Mouse (Mus musculus) MEL (cell line): ENCODE results near the gene Tlcd2. TPM values are rescaled to one million over a fixed set of nuclear protein-coding genes. Genes with fewer than 3 reads are reported as not detected.

Experiments
- DNase-seq: peaks from one replicate; pipeline ENCODE4 v3.0.0; 2011; ENCODE audit warnings: low read depth, low spot score
- H3K27ac ChIP-seq: 2 replicates; pipeline ENCODE4 v1.5.1; 2012; ENCODE audit warnings: low read depth, mild to moderate bottlenecking, control low read depth, low read length, moderate library complexity; ENCODE audit not compliant: control insufficient read depth
- H3K27me3 ChIP-seq, 2 experiments: fragments of 150-350 bp in 1 of 2; sonication (generic) in 1 of 2; 2 replicates each; pipeline ENCODE4 v1.6.1; 2012; ENCODE audit warnings: low read length in 2 of 2, mild to moderate bottlenecking in 2 of 2, improper control_type of control experiment in 1 of 2, moderate library complexity in 1 of 2; ENCODE audit not compliant: insufficient read depth in 2 of 2, control insufficient read depth in 1 of 2
- H3K36me3 ChIP-seq, 2 experiments: 2 replicates each; pipeline ENCODE4 v1.6.1; 2012 to 2014; ENCODE audit warnings: low read length in 2 of 2, improper control_type of control experiment in 1 of 2, inconsistent platforms in 1 of 2, mild to moderate bottlenecking in 1 of 2; ENCODE audit not compliant: insufficient read depth in 2 of 2, control insufficient read depth in 1 of 2
- H3K4me1 ChIP-seq, 2 experiments: fragments of 150-350 bp in 1 of 2; sonication (generic) in 1 of 2; 2 replicates each; pipeline ENCODE4 v1.6.1; 2012; ENCODE audit warnings: low read length in 2 of 2, improper control_type of control experiment in 1 of 2, mild to moderate bottlenecking in 1 of 2; ENCODE audit not compliant: insufficient read depth in 2 of 2, control insufficient read depth in 1 of 2
- H3K4me3 ChIP-seq, 2 experiments: fragments of 150-350 bp in 1 of 2; sonication (generic) in 1 of 2; 2 replicates each; pipeline ENCODE4 v1.5.1; 2012; ENCODE audit warnings: low read depth in 2 of 2, low read length in 2 of 2, mild to moderate bottlenecking in 2 of 2, moderate library complexity in 2 of 2, control low read depth in 1 of 2, improper control_type of control experiment in 1 of 2; ENCODE audit not compliant: control insufficient read depth in 1 of 2, insufficient read depth in 1 of 2
- H3K79me2 ChIP-seq: 2 replicates; pipeline ENCODE4 v1.6.1; 2012; ENCODE audit warnings: mild to moderate bottlenecking, low read length, moderate library complexity; ENCODE audit not compliant: control insufficient read depth, poor library complexity, insufficient read depth
- H3K9ac ChIP-seq: 2 replicates; pipeline ENCODE4 v1.6.1; 2012; ENCODE audit warnings: low read depth, mild to moderate bottlenecking, control low read depth, low read length, moderate library complexity; ENCODE audit not compliant: control insufficient read depth, poor library complexity, severe bottlenecking
- H3K9me3 ChIP-seq: fragments of 150-350 bp; sonication (generic); replicated peaks from 2 replicates; pipeline ENCODE4 v1.6.1; 2012; ENCODE audit warnings: mild to moderate bottlenecking, low read length, improper control_type of control experiment, moderate library complexity; ENCODE audit not compliant: insufficient read depth
- BHLHE40 ChIP-seq: IDR thresholded peaks from 2 replicates; pipeline ENCODE4 v1.6.1; 2012; ENCODE audit warnings: low read depth, mild to moderate bottlenecking, inconsistent platforms, low read length, improper control_type of control experiment, borderline replicate concordance
- E2F4 ChIP-seq: IDR thresholded peaks from 2 replicates; pipeline ENCODE4 v1.6.1; 2011; ENCODE audit warnings: low read depth, low read length, improper control_type of control experiment, borderline replicate concordance
- EP300 ChIP-seq, 2 experiments: IDR thresholded peaks; 2 replicates each; pipeline ENCODE4 v1.6.1; 2011; ENCODE audit warnings: improper control_type of control experiment in 2 of 2, low read length in 2 of 2, low read depth in 1 of 2, mild to moderate bottlenecking in 1 of 2
- ETS1 ChIP-seq: IDR thresholded peaks from 2 replicates; pipeline ENCODE4 v1.6.1; 2012; ENCODE audit warnings: low read depth, mild to moderate bottlenecking, inconsistent platforms, low read length, improper control_type of control experiment, moderate library complexity
- GABPA ChIP-seq: IDR thresholded peaks from 2 replicates; pipeline ENCODE4 v1.6.1; 2012; ENCODE audit warnings: low read depth, mild to moderate bottlenecking, inconsistent platforms, low read length, improper control_type of control experiment, moderate library complexity
- JUND ChIP-seq: IDR thresholded peaks from 2 replicates; pipeline ENCODE4 v1.6.1; 2011; ENCODE audit warnings: low read depth, mild to moderate bottlenecking, improper control_type of control experiment, low read length
- KAT2A ChIP-seq: conservative IDR thresholded peaks from 2 replicates; pipeline ENCODE4 v1.6.1; 2012; ENCODE audit warnings: low read depth, low read length, improper control_type of control experiment, inconsistent platforms
- MAX ChIP-seq: IDR thresholded peaks from 2 replicates; pipeline ENCODE4 v1.6.1; 2011; ENCODE audit warnings: low read length, improper control_type of control experiment
- MAZ ChIP-seq: IDR thresholded peaks from 2 replicates; pipeline ENCODE4 v1.6.1; 2012; ENCODE audit warnings: low read depth, mild to moderate bottlenecking, inconsistent platforms, low read length, improper control_type of control experiment
- MYC ChIP-seq: IDR thresholded peaks from 2 replicates; pipeline ENCODE4 v1.6.1; 2011; ENCODE audit warnings: low read depth, mild to moderate bottlenecking, low read length, improper control_type of control experiment, moderate library complexity
- POLR2A ChIP-seq, 2 experiments: IDR thresholded peaks; 2 replicates each; pipeline ENCODE4 v1.6.1; 2011 to 2012; ENCODE audit warnings: low read length in 2 of 2, mild to moderate bottlenecking in 2 of 2, control low read depth in 1 of 2, improper control_type of control experiment in 1 of 2, low read depth in 1 of 2, moderate library complexity in 1 of 2; ENCODE audit not compliant: control insufficient read depth in 1 of 2, insufficient read depth in 1 of 2, poor library complexity in 1 of 2
- POLR2AphosphoS2 ChIP-seq: IDR thresholded peaks from 2 replicates; pipeline ENCODE4 v1.6.1; 2011; ENCODE audit warnings: low read length, improper control_type of control experiment
- POLR2AphosphoS5 ChIP-seq: IDR thresholded peaks from 2 replicates; pipeline ENCODE4 v1.6.1; 2012; ENCODE audit warnings: low read depth, borderline replicate concordance, mild to moderate bottlenecking, inconsistent platforms, low read length, moderate library complexity, mixed read lengths
- RAD21 ChIP-seq: IDR thresholded peaks from 2 replicates; pipeline ENCODE4 v1.6.1; 2011; ENCODE audit warnings: mild to moderate bottlenecking, low read depth, low read length, improper control_type of control experiment
- SIN3A ChIP-seq: IDR thresholded peaks from 2 replicates; pipeline ENCODE4 v1.6.1; 2012; ENCODE audit warnings: low read length, improper control_type of control experiment, inconsistent platforms
- SMC3 ChIP-seq: IDR thresholded peaks from 2 replicates; pipeline ENCODE4 v1.6.1; 2011; ENCODE audit warnings: low read depth, low read length, improper control_type of control experiment
- TAL1 ChIP-seq: IDR thresholded peaks from 2 replicates; pipeline ENCODE4 v1.6.1; 2012; ENCODE audit warnings: mild to moderate bottlenecking, inconsistent platforms, low read length, moderate library complexity, mixed read lengths
- TBP ChIP-seq: IDR thresholded peaks from 2 replicates; pipeline ENCODE4 v1.8.0; 2011; ENCODE audit warnings: low read depth, low read length, improper control_type of control experiment
- TCF12 ChIP-seq: IDR thresholded peaks from 2 replicates; pipeline ENCODE4 v1.6.1; 2014; ENCODE audit warnings: low read depth, mild to moderate bottlenecking, inconsistent platforms, low read length, improper control_type of control experiment, moderate library complexity
- UBTF ChIP-seq: IDR thresholded peaks from 2 replicates; pipeline ENCODE4 v1.6.1; 2012; ENCODE audit warnings: low read depth, mild to moderate bottlenecking, inconsistent platforms, low read length, improper control_type of control experiment, moderate library complexity, borderline replicate concordance; ENCODE audit not compliant: insufficient read depth
- USF1 ChIP-seq: IDR thresholded peaks from 2 replicates; pipeline ENCODE4 v1.6.1; 2014; ENCODE audit warnings: low read depth, mild to moderate bottlenecking, inconsistent platforms, low read length, improper control_type of control experiment, moderate library complexity
- USF2 ChIP-seq, 2 experiments: IDR thresholded peaks; 2 replicates each; pipeline ENCODE4 v1.6.1; 2011 to 2012; ENCODE audit warnings: improper control_type of control experiment in 2 of 2, low read length in 2 of 2, borderline replicate concordance in 1 of 2, inconsistent platforms in 1 of 2, low read depth in 1 of 2, mild to moderate bottlenecking in 1 of 2; ENCODE audit not compliant: insufficient read depth in 1 of 2
- ZKSCAN1 ChIP-seq: IDR thresholded peaks from 2 replicates; pipeline ENCODE4 v1.6.1; 2012; ENCODE audit warnings: low read depth, mild to moderate bottlenecking, inconsistent platforms, low read length, improper control_type of control experiment, moderate library complexity
- ZMIZ1 ChIP-seq: IDR thresholded peaks from 2 replicates; pipeline ENCODE4 v1.6.1; 2012; ENCODE audit warnings: low read depth, mild to moderate bottlenecking, inconsistent platforms, low read length, improper control_type of control experiment, moderate library complexity
- polyA plus RNA-seq, 2 experiments: library from polyadenylated mRNA; stranded (reverse) in 1 of 2; unstranded in 1 of 2; fragments of >175 nt in 1 of 2; fragments of >200 nt in 1 of 2; gene quantifications; 2 replicates each; pipeline versions ENCODE4 v1.2.1 to v1.2.4; 2012; ENCODE audit warnings: low replicate concordance in 2 of 2, low read depth in 1 of 2; ENCODE audit not compliant: insufficient read length in 2 of 2, insufficient read depth in 1 of 2, missing spikeins in 1 of 2
- total RNA-seq: library from RNA; depleted of rRNA; stranded (reverse); fragments of 300-350 nt; gene quantifications from 2 replicates; pipeline ENCODE4 v1.2.3, GENCODE M21; 2012

Gene Tlcd2
- total and polyA plus RNA-seq, 3 experiments, result 0.50 to 0.86 TPM; not detected in 1

DNA sequence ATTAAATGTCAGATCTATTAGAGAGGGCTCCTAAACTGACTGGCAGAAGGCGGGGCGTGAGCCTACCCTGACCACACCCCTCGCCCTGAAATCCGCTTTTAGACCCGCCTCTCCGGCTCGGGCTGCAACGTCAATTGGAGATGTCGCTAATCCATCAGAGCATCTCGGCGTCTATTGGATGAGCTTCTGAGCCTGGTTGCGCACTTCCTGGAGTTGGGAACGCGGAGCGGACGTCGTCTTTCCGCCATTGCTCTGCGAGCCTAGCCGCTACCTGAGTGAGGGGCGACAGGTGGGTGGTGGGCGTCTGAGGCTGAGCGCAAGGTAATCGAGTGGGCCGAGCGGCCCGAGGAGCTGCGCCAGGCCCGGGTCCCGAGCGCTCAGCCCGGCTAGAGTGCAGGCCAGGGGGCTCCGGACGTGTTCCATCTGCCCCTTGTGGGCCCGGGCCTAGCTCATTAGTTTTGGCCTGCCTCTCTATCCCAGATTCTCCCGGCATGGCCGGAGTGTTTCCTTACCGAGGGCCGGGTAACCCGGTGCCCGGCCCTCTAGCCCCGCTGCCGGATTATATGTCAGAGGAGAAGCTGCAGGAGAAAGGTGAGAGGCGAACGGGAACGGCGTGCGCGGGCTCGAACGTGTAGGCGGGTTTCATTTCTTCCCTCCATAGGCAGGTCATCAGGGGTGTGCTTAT is 25.2 kb downstream of the Tlcd2 start, which contains the start of gene Prpf8 (continued):
- TF ChIP-seq JUND, result no peak
- peak; percentile 86 for TF ChIP-seq MYC
- no peak for TF ChIP-seq USF1
- TF ChIP-seq E2F4, result no peak
- peak; percentile 87 for TF ChIP-seq KAT2A
- TF ChIP-seq EP300 (IDR thresholded peaks at IDR 0.05; ENCODE audit: low read depth in 1 of 2, low read length in 2 of 2), result no peak; a peak in 1 of 4 replicates
- peak; percentile 71; the same call in 1 of the 2 replicates for TF ChIP-seq MAZ
- peak; percentile 78 for TF ChIP-seq MAX
- TF ChIP-seq ETS1, result no peak
- TF ChIP-seq SIN3A, result peak; percentile 93
- no peak for TF ChIP-seq USF2 (IDR thresholded peaks at IDR 0.05; ENCODE audit: borderline replicate concordance in 1 of 2, insufficient read depth in 1 of 2, low read depth in 1 of 2, low read length in 2 of 2)
- TF ChIP-seq ZMIZ1, result peak; percentile 73; the same call in 1 of the 2 replicates

GRCm38 (mm10) chr11:75487496-75487895 is 26.0 kb downstream of the Tlcd2 start:
- H3K27me3 ChIP-seq, result no peaks in the 10 kb centered on the region
- H3K4me3 ChIP-seq, result peak overlapping the region; percentile 92 to 97
- peak overlapping the region; percentile 80 for H3K27ac ChIP-seq
- H3K9me3 ChIP-seq, result no peaks in the 10 kb centered on the region
- DNase-seq, result peak; percentile 53
- no peak for TF ChIP-seq TCF12
- no peak for TF ChIP-seq EP300 (IDR thresholded peaks at IDR 0.05; ENCODE audit: low read depth in 1 of 2, low read length in 2 of 2)
- TF ChIP-seq UBTF, result no peak
- 0 out of 2 replicates have a peak, but pooled peaks have one; percentile 11 for TF ChIP-seq TBP
- no peak for TF ChIP-seq MYC
- H3K9ac ChIP-seq, result peak overlapping the region; percentile 96
- H3K36me3 ChIP-seq, result peaks cover 20 to 33% of the 10 kb centered on the region in 2 experiments
- peaks cover 5 to 8% of the 10 kb centered on the region in 2 experiments; a peak in 3 of 4 replicates for H3K4me1 ChIP-seq
- peaks cover 30% of the 10 kb centered on the region for H3K79me2 ChIP-seq

DNA sequence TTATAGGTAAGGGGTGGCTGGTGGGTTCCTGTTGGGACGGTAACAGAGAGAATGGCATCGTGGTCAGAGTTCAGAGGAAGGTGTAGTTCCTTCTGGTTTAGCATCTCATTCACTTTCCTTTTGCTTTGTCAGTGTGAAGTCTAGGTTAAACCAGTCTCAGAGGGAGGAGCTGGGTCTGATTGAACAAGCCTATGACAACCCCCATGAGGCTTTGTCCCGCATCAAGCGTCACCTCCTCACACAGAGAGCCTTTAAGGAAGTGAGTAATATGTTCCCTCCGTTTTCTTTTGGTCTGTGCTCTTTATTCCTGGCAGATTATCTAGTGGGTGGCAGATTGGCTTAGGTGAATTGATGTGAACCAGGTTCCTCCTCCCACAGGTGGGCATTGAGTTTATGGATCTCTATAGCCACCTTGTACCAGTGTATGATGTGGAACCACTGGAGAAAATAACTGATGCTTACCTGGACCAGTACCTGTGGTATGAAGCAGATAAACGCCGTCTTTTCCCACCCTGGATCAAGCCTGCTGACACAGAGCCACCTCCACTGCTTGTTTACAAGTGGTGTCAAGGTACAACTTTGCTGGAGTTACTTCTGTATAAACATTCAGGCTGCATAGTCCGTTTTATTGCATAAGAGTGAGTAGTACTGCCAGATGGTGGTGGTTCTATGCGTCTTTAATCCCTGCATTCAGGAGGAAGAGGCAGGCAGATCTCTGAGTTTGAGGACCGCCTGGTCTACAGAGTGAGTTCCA is 33.0 kb downstream of the Tlcd2 start:
- H3K36me3 ChIP-seq, result peaks cover 0 to 82% of the 10 kb centered on the region in 2 experiments; a peak in 2 of 4 replicates
- no peaks in the 10 kb centered on the region for H3K4me1 ChIP-seq
- no peak for TF ChIP-seq BHLHE40
- TF ChIP-seq MYC, result no peak
- TF ChIP-seq POLR2A (IDR thresholded peaks at IDR 0.05; ENCODE audit: control insufficient read depth in 1 of 2, insufficient read depth in 1 of 2, low read depth in 1 of 2, low read length in 2 of 2, poor library complexity in 1 of 2), result no peak
- no peak for TF ChIP-seq SMC3
- no peak for TF ChIP-seq TAL1
- no peak for TF ChIP-seq POLR2AphosphoS2
- TF ChIP-seq TCF12, result no peak
- no peak for TF ChIP-seq MAX
- TF ChIP-seq JUND, result no peak
- no peak for TF ChIP-seq GABPA
- no peak for TF ChIP-seq POLR2AphosphoS5
- no peak for TF ChIP-seq ZKSCAN1
- TF ChIP-seq RAD21, result no peak
- no peak for TF ChIP-seq MAZ
- no peak for TF ChIP-seq USF2 (IDR thresholded peaks at IDR 0.05; ENCODE audit: borderline replicate concordance in 1 of 2, insufficient read depth in 1 of 2, low read depth in 1 of 2, low read length in 2 of 2)
- TF ChIP-seq, all 39 proteins: peak for 0
- no peak overlapping the region for H3K9ac ChIP-seq
- H3K79me2 ChIP-seq, result peaks cover 3% of the 10 kb centered on the region; the same call in 1 of the 2 replicates
- no peak overlapping the region for H3K27ac ChIP-seq
- no peak overlapping the region for H3K4me3 ChIP-seq
- no peaks in the 10 kb centered on the region for H3K27me3 ChIP-seq
- H3K9me3 ChIP-seq, result no peaks in the 10 kb centered on the region
- DNase-seq, result no peak
